Mouse (Mus musculus) cerebellum, postnatal 25 days (tissue): Measurements from ENCODE around the gene Mfsd4b3.

Source experiments
- DNase-seq, 2 experiments: peaks; one replicate each; pipeline ENCODE4 v3.0.0; 2021; ENCODE audit warnings: mixed read lengths in 2 of 2

Mfsd4b3 gene

GRCm38 (mm10) chr10:39912616-39913015 lies 47.3 kb downstream of the Mfsd4b3 start:
- no peak for DNase-seq

GRCm38 (mm10) chr10:39908768-39909441 lies 51.0 kb downstream of the Mfsd4b3 start:
- no peak for DNase-seq

- DNase-seq = no peak
Observed at GRCm38 (mm10) chr10:39906799-39907658, 52.9 kb downstream of the Mfsd4b3 start.

DNA sequence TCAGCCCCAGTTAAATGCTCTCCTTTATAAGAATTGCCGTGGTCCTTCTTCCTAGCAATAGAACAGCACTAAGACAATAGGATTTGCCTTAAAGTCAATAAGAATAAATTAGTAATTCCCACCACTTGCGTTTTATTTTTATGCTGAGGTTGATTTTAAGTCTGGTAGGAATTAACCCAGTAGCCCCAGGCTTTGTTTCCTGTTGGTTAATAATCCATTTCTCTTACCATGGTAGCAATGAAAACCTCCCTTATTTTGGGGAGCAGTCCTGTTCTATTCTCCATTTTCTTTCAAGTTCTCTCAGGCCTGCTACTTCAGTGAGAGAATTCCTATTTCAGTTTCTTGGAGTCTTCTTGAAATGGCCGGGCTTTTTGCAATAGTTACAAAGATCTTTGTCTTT lies 55.8 kb downstream of the Mfsd4b3 start:
- DNase-seq = no peak

DNA sequence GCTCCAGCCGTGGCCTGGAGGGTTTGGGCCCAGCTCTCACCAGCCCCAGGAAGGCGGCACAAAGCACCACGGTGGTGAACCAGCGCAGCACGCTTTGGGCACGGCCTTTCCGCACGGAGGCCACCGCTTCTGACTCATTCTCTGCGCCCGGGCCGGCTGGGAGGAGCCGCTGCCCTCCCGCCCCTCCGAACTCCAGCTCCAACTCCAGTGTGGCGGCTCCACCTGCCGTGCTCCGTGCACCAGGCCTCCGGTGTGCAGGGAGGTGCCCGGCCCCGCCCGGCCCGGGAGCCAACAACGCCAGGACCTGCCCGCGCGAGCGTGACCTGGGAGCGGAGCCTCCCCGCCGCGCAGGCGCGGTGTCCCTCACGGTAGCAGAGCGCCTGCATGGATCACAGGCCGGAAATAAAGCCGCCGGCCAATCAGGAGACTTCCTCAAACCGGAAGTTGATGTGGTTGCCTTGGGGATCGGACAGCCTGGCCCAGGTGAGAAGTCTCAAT lies 61.0 kb downstream of the Mfsd4b3 start, which contains the start of gene Mfsd4b4:
Gene Mfsd4b4, minus strand, starts transcription at position 365 of the 498 bp plus-strand sequence.
- DNase-seq = peak; percentile 90 to 95
